Mouse (Mus musculus): ENCODE data around the gene Gla.
"Not testable (repeated sequence)": the region's sequence is repeated elsewhere in the genome, so short reads cannot be mapped to it uniquely, and the experiment has no call there.

Gla gene

DNA sequence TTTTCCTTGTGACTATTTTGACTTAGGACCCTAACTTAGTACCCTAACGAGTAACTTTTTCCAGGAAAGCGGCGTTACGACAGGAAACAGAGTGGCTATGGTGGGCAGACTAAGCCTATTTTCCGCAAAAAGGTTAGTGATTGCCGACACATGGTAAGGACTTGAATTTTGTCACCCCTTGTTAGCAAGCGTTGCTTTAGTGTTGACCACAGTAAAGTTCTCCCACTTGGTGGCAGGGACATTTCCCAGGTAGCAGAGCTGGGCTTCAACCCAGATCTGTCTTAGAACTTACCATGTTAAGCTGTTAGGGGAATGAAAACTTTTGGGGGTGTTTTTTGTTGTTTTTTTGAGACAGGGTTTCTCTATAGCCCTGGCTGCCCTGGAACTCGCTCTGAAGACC is 14.5 kb downstream of the Gla start:
- no peak for DNase-seq

DNA sequence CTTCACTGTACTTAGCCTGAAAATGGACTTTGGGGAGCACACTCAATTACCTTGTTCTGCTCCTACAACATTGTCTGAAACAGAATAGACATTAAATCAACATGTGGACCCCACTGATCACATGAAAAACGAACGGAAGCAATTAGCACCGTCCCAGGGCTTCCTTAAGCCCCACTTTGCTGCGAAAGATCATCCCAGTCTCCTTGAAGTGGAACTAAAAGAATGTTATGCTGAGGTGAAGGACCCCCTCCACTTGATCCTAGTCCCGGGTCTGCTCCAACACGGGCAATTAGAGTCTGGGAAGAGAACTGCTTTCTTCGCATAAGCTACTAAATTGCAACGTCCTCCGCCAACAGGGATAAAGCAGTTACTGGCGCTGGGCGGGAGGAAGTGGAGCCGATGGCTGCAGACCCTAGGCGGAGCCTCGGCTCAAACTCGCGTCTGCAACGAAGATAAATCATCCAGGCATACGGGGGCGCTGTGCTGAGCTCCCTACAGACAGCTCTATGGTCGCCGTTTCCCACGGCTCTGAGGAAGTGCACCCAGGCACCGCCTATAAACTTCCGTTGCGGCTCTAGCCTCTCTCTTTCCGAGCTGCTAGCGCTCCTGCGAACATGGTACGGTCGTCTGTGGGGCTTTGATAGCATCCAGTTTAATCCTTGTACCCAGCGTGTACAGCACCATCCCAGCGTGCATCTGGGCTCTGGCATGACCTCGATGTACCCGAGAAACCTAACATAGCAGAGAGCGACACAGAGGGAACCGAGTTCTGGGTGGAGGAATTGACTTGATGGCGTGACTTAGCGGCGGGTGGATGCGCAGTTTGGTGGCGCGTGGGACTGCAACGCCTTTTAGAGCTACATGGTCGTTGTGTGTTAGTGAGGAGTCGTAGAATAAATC is 15.6 kb downstream of the Gla start, which contains the start of gene Rpl36a:
Rpl36a (plus strand) TSS at position 552 of the 900 bp plus-strand sequence.
- DNase-seq, result peak; percentile 94

DNA sequence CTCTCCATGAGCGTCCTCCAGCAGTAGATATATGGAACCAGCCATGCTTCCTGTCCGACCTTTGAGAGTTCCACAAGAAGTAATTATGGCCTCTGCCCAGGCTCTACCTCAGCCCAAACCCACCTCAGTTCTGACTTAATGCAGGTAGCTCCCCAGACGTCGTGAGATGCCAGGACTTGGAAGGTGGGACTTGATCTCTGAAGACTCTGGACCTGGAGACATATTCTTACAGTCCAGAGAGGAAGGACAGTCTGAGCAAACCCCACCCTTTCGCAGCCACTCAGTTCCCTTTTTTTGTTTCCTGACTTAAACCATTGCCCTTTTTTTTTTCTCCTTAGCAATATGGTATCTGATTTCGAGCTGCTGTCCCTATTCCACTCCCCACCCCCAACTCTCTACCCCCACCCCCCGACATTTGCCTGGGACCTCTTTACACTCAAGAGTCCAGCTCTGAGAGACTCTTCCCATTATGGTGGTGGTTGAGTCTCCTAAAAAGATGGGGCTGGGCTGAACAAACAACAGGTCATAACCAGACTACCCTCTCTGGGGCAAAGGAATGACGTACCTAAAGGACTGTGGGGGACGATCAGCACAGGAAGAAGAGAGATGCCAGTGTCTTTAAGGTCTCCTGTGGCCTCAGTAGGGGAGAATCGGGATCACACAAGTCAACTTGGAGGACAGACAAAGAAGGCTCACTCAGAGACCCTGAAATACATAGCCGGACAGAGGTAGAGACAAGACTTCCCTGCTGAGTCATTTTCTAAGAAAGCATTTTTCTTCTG is 17.8 kb downstream of the Gla start, which contains the start of gene Btk:
Btk (minus strand) TSS at position 683 of the 782 bp plus-strand sequence.
- no peak for DNase-seq

DNA sequence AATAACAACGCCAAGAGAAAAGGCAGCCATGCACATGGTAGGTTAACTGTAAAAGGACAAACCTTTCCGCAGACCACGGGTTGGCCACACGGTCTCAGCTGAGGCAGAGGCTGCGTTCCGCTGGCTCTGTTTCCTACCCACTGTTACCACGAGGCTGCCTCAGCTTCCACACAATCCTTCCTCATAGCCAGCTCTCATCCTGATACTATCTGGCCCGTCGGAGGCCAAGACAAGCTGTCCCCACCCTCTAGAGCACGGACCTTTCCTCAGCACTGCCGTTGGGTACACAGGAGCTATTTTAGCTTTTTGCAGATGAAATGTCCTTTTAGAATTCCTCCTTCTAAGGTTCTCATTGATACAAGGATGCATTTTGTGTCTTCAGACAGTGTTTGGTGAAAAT is 18.7 kb downstream of the Gla start:
- DNase-seq, result no peak

DNA sequence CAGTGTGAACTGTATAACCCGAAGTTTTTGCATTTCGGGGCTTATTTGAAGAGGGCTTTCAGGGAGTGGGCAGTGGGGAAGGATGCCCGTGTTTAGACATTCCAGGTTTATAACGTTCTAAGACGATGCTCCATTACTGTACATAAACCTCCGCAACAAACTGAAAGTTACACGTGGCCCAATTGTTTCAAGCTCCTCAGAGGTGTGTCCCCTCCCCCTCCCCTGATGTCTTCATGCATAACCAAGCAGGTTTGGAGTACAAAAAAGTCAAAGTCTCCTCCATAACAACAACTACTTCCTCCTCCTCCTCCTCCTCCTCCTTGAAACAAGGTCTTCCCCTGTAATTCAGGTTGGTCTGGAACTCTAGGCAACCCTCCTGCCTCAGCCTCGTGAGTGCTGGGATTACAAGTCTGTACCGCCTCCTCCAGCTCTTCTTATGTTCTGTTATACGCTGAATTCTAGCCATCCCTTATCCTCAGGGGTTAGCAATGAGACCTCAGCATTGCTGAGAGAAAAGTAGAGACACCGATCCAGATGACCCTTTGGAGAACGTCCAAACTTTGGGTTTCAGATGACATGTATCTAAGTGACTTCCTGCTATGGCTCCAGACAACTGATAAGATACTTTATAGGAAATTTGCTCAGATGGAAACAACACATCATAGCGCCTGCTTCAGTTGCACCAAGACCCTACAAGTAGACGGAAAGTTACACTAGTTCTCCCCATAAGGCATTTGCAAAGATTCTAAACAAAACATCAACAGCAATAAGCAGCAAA is 20.2 kb downstream of the Gla start:
- no peak for DNase-seq

DNA sequence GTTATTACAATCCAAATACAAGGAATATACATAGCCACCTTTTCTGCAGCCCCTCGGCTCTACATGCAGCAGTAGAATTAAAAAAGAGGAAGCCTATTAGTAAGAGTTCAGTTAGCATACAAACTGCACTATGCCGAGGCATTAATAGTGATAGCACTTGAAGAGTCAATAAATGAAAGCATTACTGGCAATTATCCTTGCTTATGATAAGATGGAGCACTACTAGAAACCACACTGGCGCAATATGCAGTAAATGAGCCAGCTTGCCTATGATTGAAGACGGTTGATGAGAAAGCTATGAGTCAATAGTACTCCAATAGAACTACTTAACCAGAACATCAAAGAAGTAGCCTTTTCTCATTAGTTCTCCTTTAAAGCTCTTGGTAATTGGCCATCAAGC is 23.0 kb downstream of the Gla start:
- DNase-seq, result no peak

DNA sequence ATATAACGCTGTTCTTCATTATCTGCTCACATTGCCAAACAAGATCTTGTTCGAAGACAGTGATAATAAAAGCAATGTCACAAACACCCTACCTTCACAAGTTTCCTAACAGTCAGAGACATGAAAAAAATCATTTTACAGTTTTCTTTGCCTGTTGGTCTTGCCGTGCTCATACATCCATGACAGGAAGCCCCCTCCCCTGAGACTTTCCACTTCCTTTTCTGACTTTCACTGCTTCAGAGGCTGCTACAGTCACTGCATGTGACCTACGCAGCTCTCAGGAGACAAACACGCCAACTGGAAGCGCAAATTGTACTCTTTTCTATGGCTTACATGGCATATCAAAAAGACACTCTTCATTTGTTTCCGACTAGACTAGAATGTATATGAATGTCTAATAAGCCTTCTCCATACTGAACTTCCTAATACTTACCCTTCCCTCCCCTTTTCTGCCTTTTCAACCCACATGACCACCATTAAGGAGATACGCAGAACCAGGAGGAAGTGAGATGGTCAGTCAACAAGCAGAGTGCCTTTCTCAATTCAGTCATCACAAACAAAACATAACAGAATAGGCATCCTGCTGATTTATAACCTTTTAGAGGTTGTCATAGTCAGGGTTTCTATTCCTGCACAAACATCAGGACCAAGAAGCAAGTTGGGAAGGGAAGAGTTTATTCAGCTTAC is 34.2 kb downstream of the Gla start:
- no peak for DNase-seq

DNA sequence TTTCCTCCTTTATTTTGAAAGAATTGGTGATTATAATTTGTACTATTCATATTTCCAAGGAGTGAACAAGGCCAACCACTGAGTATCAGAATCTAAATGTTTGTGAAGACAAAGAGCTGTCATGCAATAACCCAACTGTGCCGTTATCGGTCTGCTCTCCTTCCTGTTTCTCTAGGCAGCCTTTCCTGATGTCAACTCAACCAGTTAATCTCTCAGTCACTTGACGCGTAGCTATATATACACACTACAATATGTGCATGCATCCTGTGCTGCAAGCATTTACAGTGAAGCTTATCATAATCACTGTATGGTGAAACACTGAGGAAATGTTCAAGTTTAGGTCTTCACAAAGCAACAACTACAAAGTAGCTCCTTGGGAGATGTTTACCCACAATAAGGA is 36.6 kb downstream of the Gla start:
- no peak for DNase-seq

DNA sequence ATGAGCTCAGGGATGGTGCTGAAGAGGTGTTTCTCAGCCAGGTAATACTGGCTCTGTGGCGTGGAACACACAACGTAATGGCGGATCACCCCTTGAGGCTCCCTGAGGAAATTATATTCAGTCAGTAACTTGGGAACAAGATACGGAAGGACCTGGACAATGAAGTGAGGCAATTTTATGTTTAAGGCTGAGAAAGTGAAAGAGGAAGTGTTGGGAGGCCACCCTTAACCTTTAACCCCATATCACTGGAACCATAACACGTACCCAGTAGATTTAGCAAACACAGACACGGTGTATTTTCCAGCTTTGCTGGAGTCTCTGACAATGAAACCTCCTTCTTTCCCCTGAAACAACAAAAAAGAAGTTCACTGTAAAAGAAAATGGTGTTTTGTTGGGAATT is 46.5 kb downstream of the Gla start:
- DNase-seq, result no peak

DNA sequence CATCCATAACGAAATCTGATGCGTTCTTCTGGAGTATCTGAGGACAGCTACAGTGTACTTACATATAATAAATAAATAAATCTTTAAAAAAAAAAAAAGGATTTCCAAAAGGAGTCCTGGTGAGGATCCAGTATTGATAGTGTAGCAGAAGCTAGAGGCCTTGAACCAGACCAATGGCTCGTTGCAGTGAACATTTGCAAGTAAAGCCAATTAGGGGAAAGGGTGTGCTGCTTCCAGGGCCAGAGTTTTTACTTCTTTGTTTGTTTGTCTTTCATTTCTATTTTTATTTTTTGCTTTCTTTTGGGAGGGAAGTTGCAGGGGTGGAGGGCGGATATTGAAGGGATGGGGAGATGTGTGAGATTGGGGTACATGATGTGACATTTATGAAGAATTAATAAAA is 47.6 kb downstream of the Gla start:
- no peak for DNase-seq

DNA sequence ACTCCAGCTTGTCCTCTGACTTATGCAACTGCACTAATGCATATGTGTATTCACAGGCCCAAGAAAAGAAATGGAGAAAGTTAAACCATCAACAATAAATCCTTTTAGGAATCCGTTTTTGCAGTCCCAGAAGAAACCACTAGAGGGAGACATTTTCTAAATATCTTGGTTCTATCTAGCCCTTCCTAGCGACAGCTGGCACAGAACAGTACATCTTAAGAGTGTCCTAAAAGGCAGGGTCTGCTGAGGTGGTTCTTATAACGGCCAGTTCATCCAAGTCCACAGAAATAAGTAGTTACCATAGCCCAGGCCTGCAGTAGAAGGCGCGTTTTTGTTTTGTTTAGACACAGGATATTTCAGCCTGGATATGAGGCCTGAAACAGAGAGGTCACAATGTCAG is 50.0 kb downstream of the Gla start:
- DNase-seq, result peak; percentile 6

DNA sequence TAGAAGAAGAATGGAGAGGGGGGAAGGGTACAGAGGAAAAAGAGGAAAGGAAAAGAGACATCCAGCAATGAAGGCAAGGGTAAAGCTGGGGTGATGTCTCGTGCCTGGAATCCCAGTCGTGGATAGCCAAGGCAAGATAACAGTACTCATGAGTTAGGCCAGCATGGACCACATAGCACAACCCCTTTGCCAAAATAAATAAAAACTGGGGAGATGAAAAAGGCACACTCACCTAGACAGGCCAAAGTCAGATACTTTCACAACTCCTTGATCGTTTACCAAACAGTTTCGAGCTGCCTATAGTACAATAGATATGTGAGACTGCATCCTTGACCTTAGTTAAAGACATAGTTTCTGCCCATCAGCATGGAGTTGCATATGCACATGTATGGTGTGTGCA is 53.6 kb downstream of the Gla start:
- no peak for DNase-seq

DNA sequence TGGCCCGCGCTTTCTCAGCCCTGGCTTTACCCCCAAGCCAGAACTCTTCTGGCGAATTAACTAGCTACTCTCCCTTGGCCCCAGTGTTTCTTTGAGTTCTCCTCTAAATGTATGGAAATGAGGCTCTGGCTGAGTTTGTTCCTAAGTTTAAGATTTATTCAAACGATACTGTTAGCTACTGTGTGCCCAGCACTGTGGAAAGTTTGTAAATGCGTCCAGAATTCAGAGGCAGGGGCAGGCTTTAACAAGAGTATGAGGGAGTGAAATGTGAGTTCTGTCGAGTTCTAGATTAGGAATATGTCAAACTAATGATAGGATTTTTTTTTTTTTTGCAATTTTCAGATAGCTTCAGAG is 59.0 kb downstream of the Gla start:
- DNase-seq, result no peak

DNA sequence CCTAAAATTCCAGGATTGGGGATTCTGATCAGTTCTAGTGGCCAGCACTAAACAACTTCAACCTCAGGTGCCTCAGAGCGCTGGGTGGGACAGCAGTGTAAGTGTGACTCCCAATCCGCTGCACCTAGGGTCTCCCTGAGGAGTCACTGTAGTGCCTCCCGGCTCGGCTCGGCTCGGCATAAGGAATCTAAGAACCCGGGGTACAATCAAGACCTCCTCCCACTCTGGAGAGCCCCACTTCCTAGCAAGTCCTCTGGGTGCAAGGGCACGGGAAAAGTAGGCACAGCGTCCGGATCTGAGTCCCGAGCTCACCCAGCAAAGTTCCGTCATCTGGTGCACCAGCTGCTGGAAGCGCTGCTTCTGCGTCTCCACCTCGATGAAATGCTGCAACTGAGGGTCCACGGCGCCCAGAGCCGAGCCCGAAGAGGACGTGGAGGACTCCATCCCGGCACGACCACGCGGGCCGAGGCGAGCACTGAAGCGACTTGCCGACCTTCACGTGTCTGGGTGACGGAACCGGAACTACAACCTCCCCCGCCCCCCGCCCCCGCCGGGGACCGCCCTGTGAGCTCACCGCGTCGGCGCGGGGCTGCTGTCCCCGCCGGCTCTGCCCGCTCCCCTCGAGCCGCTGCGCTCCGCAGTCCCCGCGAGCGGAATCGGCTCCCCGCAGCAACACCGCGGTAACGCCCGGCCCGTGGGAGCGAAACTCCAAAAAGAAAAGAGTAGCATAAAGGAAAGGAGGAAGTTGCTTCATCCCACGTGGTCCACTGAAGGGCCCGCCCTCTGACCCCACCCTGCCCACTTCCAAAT is 59.6 kb downstream of the Gla start, which contains the start of gene Timm8a1:
Timm8a1 (minus strand) TSS at position 721 of the 810 bp plus-strand sequence.
- DNase-seq, result peak; percentile 78

DNA sequence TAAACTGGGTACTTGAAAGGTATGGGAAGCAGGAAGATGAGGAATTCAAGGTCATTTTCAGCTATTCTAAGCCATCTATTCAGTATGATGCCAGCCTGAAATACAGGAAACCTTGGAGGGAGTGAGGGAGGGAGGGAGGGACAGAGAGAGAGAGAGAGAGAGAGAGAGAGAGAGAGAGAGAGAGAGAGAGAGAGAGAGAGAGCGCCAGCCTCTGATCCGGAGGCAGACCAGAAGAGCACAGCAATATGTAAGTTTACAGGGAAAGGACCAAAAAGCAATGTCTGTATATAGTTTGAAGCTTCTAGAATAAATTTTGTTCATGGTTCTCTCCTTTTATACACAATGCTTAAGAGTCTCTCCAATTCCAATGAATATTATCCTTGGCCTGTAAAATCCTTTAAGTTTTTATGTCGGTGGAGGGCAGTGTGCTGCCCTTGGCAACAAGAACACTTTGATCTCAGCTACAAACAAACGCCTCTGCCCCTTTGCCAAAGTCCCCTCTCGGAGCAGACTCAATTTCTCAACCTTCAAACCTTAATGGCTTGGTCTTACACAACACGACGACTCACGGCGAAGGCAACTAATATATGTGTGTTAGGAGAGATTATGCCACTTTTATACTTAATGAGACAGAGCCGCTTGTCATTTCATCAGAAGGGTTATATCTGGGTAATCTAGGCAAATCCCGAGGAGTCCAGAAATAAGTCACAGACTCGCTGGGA is 60.4 kb downstream of the Gla start:
- peak; percentile 6 for DNase-seq

DNA sequence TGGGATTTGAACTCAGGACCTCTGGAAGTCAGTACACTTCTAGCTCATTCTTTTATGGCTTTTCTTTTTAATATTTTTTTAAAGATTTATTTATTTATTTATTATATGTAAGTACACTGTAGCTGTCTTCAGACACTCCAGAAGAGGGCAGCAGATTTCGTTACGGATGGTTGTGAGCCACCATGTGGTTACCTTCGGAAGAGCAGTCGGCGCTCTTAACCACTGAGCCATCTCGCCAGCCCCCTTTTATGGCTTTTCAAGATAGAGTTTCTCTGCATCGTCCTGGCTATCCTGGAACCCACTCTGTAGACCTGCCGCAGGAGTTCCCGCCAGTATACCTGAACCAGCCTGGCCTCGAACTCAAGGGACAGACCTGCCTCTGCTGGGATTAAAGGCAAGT is 61.1 kb downstream of the Gla start:
- not testable (repeated sequence) for DNase-seq
